Mouse (Mus musculus): ENCODE results near the gene Enox1.

DNA sequence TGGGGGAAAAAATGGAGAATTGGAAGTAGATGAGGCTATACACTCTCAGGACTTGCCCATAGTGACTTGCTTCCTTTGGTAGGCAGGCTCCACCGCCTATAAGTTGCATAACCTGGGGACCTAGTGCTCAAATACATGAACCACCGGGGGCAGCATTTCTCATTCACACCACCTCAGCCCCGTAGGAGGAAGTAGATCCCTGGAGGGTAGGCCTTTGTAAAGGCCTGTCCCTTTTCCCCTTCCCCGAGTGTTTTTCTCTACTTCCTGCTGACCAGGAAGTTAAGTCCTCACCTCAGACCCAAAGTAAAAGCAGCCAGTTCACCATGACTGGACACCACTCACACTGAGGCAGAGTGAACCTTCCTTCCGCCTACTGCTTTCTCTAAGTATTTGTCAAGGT lies 377.1 kb downstream of the Enox1 start:
- TF ChIP-seq POLR2A (IDR thresholded peaks at IDR 0.05; ENCODE audit: insufficient read depth, low read depth, low read length) (no peak), CTCF (IDR thresholded peaks at IDR 0.05) (no peak)
